Mouse (Mus musculus) adrenal gland, adult 2 months (tissue): ENCODE results near the gene Adgrf1. TPM values are rescaled to one million over a fixed set of nuclear protein-coding genes. Genes with fewer than 3 reads are reported as not detected.

ENCODE experiments used
- DNase-seq: peaks from one replicate; pipeline ENCODE4 v3.0.0; 2021
- polyA plus RNA-seq: library from polyadenylated mRNA; depleted of rRNA; stranded (reverse); fragments of >200 nt; gene quantifications from 2 replicates; pipeline ENCODE4 v1.2.3, GENCODE M21; 2012; rRNA removed
- total RNA-seq, 2 experiments: library from RNA; stranded (reverse); gene quantifications; 2 replicates each; pipeline ENCODE4 v1.2.3; 2021

Gene Adgrf1
- total and polyA plus RNA-seq, 3 experiments, result not detected

- DNase-seq, result no peak
Measured at GRCm38 (mm10) chr17:43362881-43363280, 92.8 kb downstream of the Adgrf1 start.

GRCm38 (mm10) chr17:43363921-43364320 is 93.8 kb downstream of the Adgrf1 start:
- DNase-seq, result no peak

- peak; percentile 27 for DNase-seq
Measured at GRCm38 (mm10) chr17:43365297-43365696, 95.2 kb downstream of the Adgrf1 start.

GRCm38 (mm10) chr17:43366486-43366885 is 96.4 kb downstream of the Adgrf1 start:
- peak; percentile 44 for DNase-seq

GRCm38 (mm10) chr17:43368171-43368576 is 98.0 kb downstream of the Adgrf1 start:
- no peak for DNase-seq

GRCm38 (mm10) chr17:43372604-43373003 is 102.5 kb downstream of the Adgrf1 start:
- DNase-seq, result no peak

- no peak for DNase-seq
Measured at GRCm38 (mm10) chr17:43374020-43374419, 103.9 kb downstream of the Adgrf1 start.

Other genes starting within 250 kb of the Adgrf1 start
- gene Adgrf5, start 90.1 kb downstream of the Adgrf1 start, total RNA-seq, result 10 to 100 TPM; 80.9 to 96.7 TPM
- gene Adgrf5, start 90.1 kb downstream of the Adgrf1 start, polyA plus RNA-seq, result 8.4 and 10.6 TPM in 2 replicates
- gene Mep1a, start 232.5 kb downstream of the Adgrf1 start, total RNA-seq, result under 1 TPM in 1 of 2 experiments, not detected in 1; 0.14 TPM
- gene Mep1a, start 232.5 kb downstream of the Adgrf1 start, polyA plus RNA-seq, result not detected in 2 replicates